20 mouse cellular contexts compared by ENCODE assay signal in the genomic region with DNA sequence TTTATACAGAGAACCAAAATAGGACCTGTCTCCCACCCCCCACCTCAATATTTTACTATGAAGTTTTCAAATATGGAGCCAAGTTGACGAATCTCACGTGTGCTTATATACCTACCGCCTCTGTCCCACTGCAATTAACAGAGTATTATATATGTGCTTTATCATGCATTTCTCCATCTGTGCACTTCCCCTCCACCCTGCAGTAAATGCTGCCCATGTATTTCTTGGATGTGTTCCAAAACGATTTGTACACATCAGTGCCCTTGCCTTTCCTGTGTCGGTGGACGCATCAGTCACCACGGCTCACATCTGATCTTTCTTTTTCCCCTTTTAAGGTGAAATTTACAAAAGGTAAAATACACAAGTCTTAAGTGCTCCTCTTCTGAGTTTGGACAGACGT.
DNase-seq lines count a peak whose midpoint lies in the region; ATAC-seq lines count a peak whose summit lies in the region.
"Had no signal": no experiment of that assay in that cellular context is flagged by ENCODE, and none has a peak within 500 bp of the region (broad histone marks: within the 10 kb centered on the region; RNA-seq: fewer than 3 reads in every experiment).

No protein-coding gene starts in this region.

- WGBS in kidney, embryonic 14.5 days, result 21% methylated on average over 8 of the region's 8 CpGs
- 76% methylated on average over 8 of the region's 8 CpGs for WGBS in midbrain, embryonic 14.5 days
- WGBS in midbrain, embryonic 10.5 days, result 92% methylated on average over 8 of the region's 8 CpGs

- H3K4me1 ChIP-seq in kidney, embryonic 14.5 days (ENCODE audit: control insufficient read depth, insufficient read depth, low read length), result peaks cover 20% of the 10 kb centered on the region
- 0 out of 2 replicates have a peak, but pooled peaks cover 4% of the 10 kb centered on the region for H3K4me1 ChIP-seq in midbrain, embryonic 14.5 days (ENCODE audit: control insufficient read depth, insufficient read depth, low read length)
- H3K4me1 ChIP-seq in midbrain, embryonic 10.5 days, result peaks cover 17% of the 10 kb centered on the region; the same call in 1 of the 2 replicates

- no peaks in the 10 kb centered on the region for H3K36me3 ChIP-seq in kidney, embryonic 14.5 days (ENCODE audit: control insufficient read depth, insufficient read depth, low read length)
- H3K36me3 ChIP-seq in midbrain, embryonic 14.5 days (ENCODE audit: control insufficient read depth, insufficient read depth, low read length), result no peaks in the 10 kb centered on the region
- H3K36me3 ChIP-seq in midbrain, embryonic 10.5 days, result no peaks in the 10 kb centered on the region
- H3K36me3 ChIP-seq: embryonic facial prominence, embryonic 13.5 days; G1E; heart, embryonic 15.5 days; liver, embryonic 12.5 days had no signal

- H3K27me3 ChIP-seq in kidney, embryonic 14.5 days (ENCODE audit: control insufficient read depth, insufficient read depth, low read length), result no peaks in the 10 kb centered on the region
- H3K27me3 ChIP-seq in midbrain, embryonic 14.5 days (ENCODE audit: control insufficient read depth, insufficient read depth, low read length), result no peaks in the 10 kb centered on the region
- H3K27me3 ChIP-seq in midbrain, embryonic 10.5 days (ENCODE audit: low read depth, poor library complexity, severe bottlenecking), result no peaks in the 10 kb centered on the region
- H3K27me3 ChIP-seq: embryonic facial prominence, embryonic 13.5 days; heart, embryonic 15.5 days; liver, embryonic 12.5 days had no signal

- no peak overlapping the region for H3K4me3 ChIP-seq in kidney, embryonic 14.5 days (ENCODE audit: low read length)
- no peak overlapping the region for H3K4me3 ChIP-seq in midbrain, embryonic 14.5 days (replicated peaks; ENCODE audit: low read depth, low read length)
- no peak overlapping the region for H3K4me3 ChIP-seq in midbrain, embryonic 10.5 days
- H3K4me3 ChIP-seq: embryonic facial prominence, embryonic 13.5 days; heart, adult 2 months; heart, embryonic 15.5 days; layer of hippocampus, adult 2 months; left cerebral cortex, adult 2 months; liver, embryonic 12.5 days had no signal

- peak; percentile 46 for ATAC-seq in kidney, embryonic 14.5 days (ENCODE audit: low FRiP score, low TSS enrichment)
- ATAC-seq in midbrain, embryonic 14.5 days (ENCODE audit: low FRiP score, low TSS enrichment), result no peak
- ATAC-seq in megakaryocyte, adult 5-6 weeks (ENCODE audit: poor library complexity, severe bottlenecking), result peak; percentile 66
- ATAC-seq: CD4-positive, CD25-positive, alpha-beta regulatory T cell, adult 4 months; liver, embryonic 12.5 days had no signal

- peak overlapping the region; percentile 67 for H3K27ac ChIP-seq in kidney, embryonic 14.5 days (ENCODE audit: low read depth, low read length)
- no peak overlapping the region for H3K27ac ChIP-seq in midbrain, embryonic 14.5 days (replicated peaks; ENCODE audit: low read depth, low read length)
- no peak overlapping the region; the same call in 1 of the 2 replicates for H3K27ac ChIP-seq in midbrain, embryonic 10.5 days (replicated peaks)
- H3K27ac ChIP-seq: embryonic facial prominence, embryonic 13.5 days; heart, adult 2 months; heart, embryonic 15.5 days; layer of hippocampus, adult 2 months; left cerebral cortex, adult 2 months; liver, embryonic 12.5 days had no signal

- H3K4me2 ChIP-seq in kidney, embryonic 14.5 days (replicated peaks; ENCODE audit: low read depth, low read length), result no peak overlapping the region
- H3K4me2 ChIP-seq in midbrain, embryonic 14.5 days (ENCODE audit: low read length), result no peak overlapping the region
- H3K4me2 ChIP-seq: embryonic facial prominence, embryonic 13.5 days; heart, embryonic 15.5 days; liver, embryonic 12.5 days had no signal

- no peak overlapping the region for H3K9ac ChIP-seq in kidney, embryonic 14.5 days (ENCODE audit: low read depth, low read length)
- no peak overlapping the region for H3K9ac ChIP-seq in midbrain, embryonic 14.5 days (replicated peaks; ENCODE audit: low read length)
- H3K9ac ChIP-seq: embryonic facial prominence, embryonic 13.5 days; heart, embryonic 15.5 days; liver, embryonic 12.5 days had no signal

- no peaks in the 10 kb centered on the region for H3K9me3 ChIP-seq in kidney, embryonic 14.5 days (ENCODE audit: control insufficient read depth, low read length)
- H3K9me3 ChIP-seq in midbrain, embryonic 14.5 days (ENCODE audit: control insufficient read depth, low read length), result no peaks in the 10 kb centered on the region
- H3K9me3 ChIP-seq in midbrain, embryonic 10.5 days (replicated peaks), result no peaks in the 10 kb centered on the region
- H3K9me3 ChIP-seq: embryonic facial prominence, embryonic 13.5 days; heart, embryonic 15.5 days; liver, embryonic 12.5 days had no signal

- DNase-seq in kidney, postnatal 10 days, result no peak
- peak; percentile 29 for DNase-seq in midbrain, embryonic 14.5 days
- no peak for DNase-seq in midbrain, embryonic 10.5 days (ENCODE audit: low spot score)
- peak; percentile 32 for DNase-seq in NIH3T3 (ENCODE audit: low read depth)
- DNase-seq in embryo, embryonic 10 days (ENCODE audit: low spot score), result no peak
- DNase-seq in adrenal gland, adult 8-10 months, result no peak
- DNase-seq: cerebellum, adult 11 months; heart, adult 2 months; kidney, adult 18-20 months; right cerebral cortex, postnatal 14 days; thymus, postnatal 4 days had no signal

Comparison
In these comparisons a context has a peak if more than half of its experiments do, and no peak if none do; other contexts are left out.
1. DNase-seq: peak in midbrain, embryonic 14.5 days (single experiment) and NIH3T3 (single experiment); none in kidney, postnatal 10 days (single experiment), midbrain, embryonic 10.5 days (single experiment), embryo, embryonic 10 days (single experiment) and adrenal gland, adult 8-10 months (single experiment).